Comparison of ENCODE assay signal across 8 mouse cellular contexts in the genomic region with DNA sequence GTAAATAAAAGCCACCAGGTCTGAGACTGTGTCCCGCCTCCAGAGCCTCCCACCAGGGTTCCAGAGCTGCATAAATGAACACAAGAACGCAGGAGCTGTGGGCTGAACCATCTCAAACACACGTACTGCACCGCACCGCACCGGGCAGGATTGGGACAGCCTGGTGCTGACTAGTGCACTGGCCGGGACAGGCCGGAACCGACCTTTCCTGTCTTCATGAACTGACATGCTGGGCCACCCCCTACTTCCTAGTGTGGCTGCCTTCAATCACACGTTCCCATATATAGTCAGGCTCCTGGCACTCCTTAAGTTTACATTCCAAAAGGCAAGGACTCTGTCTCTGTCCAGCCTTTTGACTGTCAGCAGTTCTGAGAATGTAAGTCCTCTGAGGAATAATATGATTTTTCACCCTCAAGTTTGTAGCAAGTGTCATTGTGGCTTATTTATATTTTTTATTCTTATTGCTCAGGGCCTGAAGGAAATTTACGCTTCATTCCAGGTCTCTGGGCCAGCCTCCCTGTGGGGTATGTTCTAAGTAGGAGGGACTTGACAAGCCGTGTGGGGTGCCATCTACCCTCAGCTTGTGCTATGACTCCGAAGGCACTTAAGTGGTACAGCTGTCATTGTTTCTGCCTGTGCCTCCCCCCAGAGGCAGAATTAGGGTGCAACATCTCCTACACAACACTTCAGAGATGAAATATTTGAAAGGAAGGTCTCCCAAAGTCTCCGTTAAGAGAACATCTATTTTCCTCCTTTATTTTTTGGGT. TPM values are rescaled to one million over a fixed set of nuclear protein-coding genes. Genes with fewer than 3 reads are reported as not detected.
DNase-seq lines count a peak whose midpoint lies in the region; ATAC-seq lines count a peak whose summit lies in the region.

No protein-coding gene starts in this region.

- no peak overlapping the region for H3K4me3 ChIP-seq in embryonic facial prominence, embryonic 12.5 days
- no peak overlapping the region for H3K4me3 ChIP-seq in intestine, embryonic 14.5 days (ENCODE audit: low read depth, low read length)
- H3K4me3 ChIP-seq in liver, embryonic 12.5 days: no peak overlapping the region

- H3K27ac ChIP-seq in embryonic facial prominence, embryonic 12.5 days: peak overlapping the region; percentile 97
- H3K27ac ChIP-seq in intestine, embryonic 14.5 days (ENCODE audit: low read depth): peak overlapping the region; percentile 98
- H3K27ac ChIP-seq in liver, embryonic 12.5 days: peak overlapping the region; percentile 99

- WGBS in embryonic facial prominence, embryonic 12.5 days: 63% methylated on average over 14 of the region's 14 CpGs
- WGBS in intestine, embryonic 14.5 days: 33% methylated on average over 14 of the region's 14 CpGs
- WGBS in liver, embryonic 12.5 days (ENCODE audit: insufficient replicate concordance): 43% methylated on average over 14 of the region's 14 CpGs

- H3K27me3 ChIP-seq in embryonic facial prominence, embryonic 12.5 days: no peaks in the 10 kb centered on the region
- no peaks in the 10 kb centered on the region for H3K27me3 ChIP-seq in intestine, embryonic 14.5 days (replicated peaks; ENCODE audit: control insufficient read depth, insufficient read depth, low read length)
- no peaks in the 10 kb centered on the region; the same call in 1 of the 2 replicates for H3K27me3 ChIP-seq in liver, embryonic 12.5 days (replicated peaks)

- DNase-seq in layer of hippocampus, adult 9-11 months: peak; percentile 38
- no peak for DNase-seq in layer of hippocampus, adult 11-12 months (ENCODE audit: low spot score)
- DNase-seq in intestine, embryonic 14.5 days (ENCODE audit: low spot score): peak; percentile 64
- DNase-seq in gastrocnemius, adult 18-20 months (ENCODE audit: low spot score): no peak

- no peaks in the 10 kb centered on the region for H3K9me3 ChIP-seq in embryonic facial prominence, embryonic 12.5 days
- no peaks in the 10 kb centered on the region for H3K9me3 ChIP-seq in intestine, embryonic 14.5 days (ENCODE audit: control insufficient read depth, low read length)
- H3K9me3 ChIP-seq in liver, embryonic 12.5 days (replicated peaks): no peaks in the 10 kb centered on the region

- 0 out of 2 replicates have a peak, but pooled peaks cover 3% of the 10 kb centered on the region for H3K36me3 ChIP-seq in embryonic facial prominence, embryonic 12.5 days
- peaks cover 2% of the 10 kb centered on the region; the same call in 1 of the 2 replicates for H3K36me3 ChIP-seq in intestine, embryonic 14.5 days (ENCODE audit: control insufficient read depth, insufficient read depth, low read length)
- no peaks in the 10 kb centered on the region; the same call in 1 of the 2 replicates for H3K36me3 ChIP-seq in liver, embryonic 12.5 days

- no peak for ATAC-seq in embryonic facial prominence, embryonic 12.5 days (ENCODE audit: insufficient number of reproducible peaks, insufficient read depth, low FRiP score, low TSS enrichment)
- peak; percentile 20; the same call in 1 of the 2 replicates for ATAC-seq in intestine, embryonic 14.5 days (replicated peaks; ENCODE audit: low FRiP score, low TSS enrichment, low read depth)
- ATAC-seq in liver, embryonic 12.5 days: 0 out of 2 replicates have a peak, but pooled peaks have one; percentile 30
- no peak for ATAC-seq in erythroblast, adult 5-6 weeks (replicated peaks; ENCODE audit: low FRiP score, poor library complexity, severe bottlenecking)
- no peak for ATAC-seq in granulocyte monocyte progenitor cell, adult 5-6 weeks (replicated peaks; ENCODE audit: poor library complexity, severe bottlenecking)

- no peak overlapping the region for H3K4me2 ChIP-seq in embryonic facial prominence, embryonic 12.5 days (replicated peaks)
- peak overlapping the region; percentile 17 for H3K4me2 ChIP-seq in intestine, embryonic 14.5 days (ENCODE audit: low read length)
- no peak overlapping the region for H3K4me2 ChIP-seq in liver, embryonic 12.5 days

- H3K9ac ChIP-seq in embryonic facial prominence, embryonic 12.5 days: no peak overlapping the region
- H3K9ac ChIP-seq in intestine, embryonic 14.5 days (ENCODE audit: low read length): no peak overlapping the region
- H3K9ac ChIP-seq in liver, embryonic 12.5 days: no peak overlapping the region

- peaks cover 48% of the 10 kb centered on the region for H3K4me1 ChIP-seq in embryonic facial prominence, embryonic 12.5 days
- H3K4me1 ChIP-seq in intestine, embryonic 14.5 days (replicated peaks; ENCODE audit: control insufficient read depth, insufficient read depth, low read length): peaks cover 48% of the 10 kb centered on the region
- peaks cover 64% of the 10 kb centered on the region for H3K4me1 ChIP-seq in liver, embryonic 12.5 days

RNA-seq across cellular contexts. Expression of gene Tmem204, which starts 1.1 kb away (rescaled TPM):
- polyA plus RNA-seq in embryonic facial prominence, embryonic 12.5 days (2016; fragmentation: Nextera tagmentation; extraction: Ambion mirVana): 13.2 and 15.5 TPM in 2 replicates
- polyA plus RNA-seq in intestine, embryonic 14.5 days (2014; fragmentation: Nextera tagmentation; extraction: Ambion mirVana): 23.5 and 24.2 TPM in 2 replicates
- 6.1 and 7.2 TPM in 2 replicates for polyA plus RNA-seq in liver, embryonic 12.5 days (2016; fragmentation: Nextera tagmentation; extraction: Ambion mirVana)
- not detected in 2 replicates for total RNA-seq in erythroblast, adult 5-6 weeks (2015; ENCODE audit: low replicate concordance)
- total RNA-seq in erythroblast, adult 5-6 weeks (2017; ENCODE audit: low replicate concordance): not detected in 2 replicates
- 10 to 100 TPM; 10.8 to 18.8 TPM for total RNA-seq in gastrocnemius, adult 18-20 months (2021)
- not detected in 2 replicates for total RNA-seq in granulocyte monocyte progenitor cell, adult 5-6 weeks (2014; fragmentation: Nextera tagmentation)
- total RNA-seq in granulocyte monocyte progenitor cell, adult 5-6 weeks (2017): not detected in 2 replicates

RNA-seq across cellular contexts. Expression of gene Telo2, which starts 33.5 kb away (rescaled TPM):
- polyA plus RNA-seq in embryonic facial prominence, embryonic 12.5 days (2016; fragmentation: Nextera tagmentation; extraction: Ambion mirVana): 49.1 and 51.0 TPM in 2 replicates
- polyA plus RNA-seq in intestine, embryonic 14.5 days (2014; fragmentation: Nextera tagmentation; extraction: Ambion mirVana): 36.7 and 42.3 TPM in 2 replicates
- polyA plus RNA-seq in liver, embryonic 12.5 days (2016; fragmentation: Nextera tagmentation; extraction: Ambion mirVana): 25.6 and 28.6 TPM in 2 replicates
- total RNA-seq in erythroblast, adult 5-6 weeks (2015; ENCODE audit: low replicate concordance): 3.5 and 5.9 TPM in 2 replicates
- total RNA-seq in erythroblast, adult 5-6 weeks (2017; ENCODE audit: low replicate concordance): 6.3 and 11.6 TPM in 2 replicates
- 1 to 10 TPM; 4.0 to 6.0 TPM for total RNA-seq in gastrocnemius, adult 18-20 months (2021)
- 49.8 and 55.9 TPM in 2 replicates for total RNA-seq in granulocyte monocyte progenitor cell, adult 5-6 weeks (2014; fragmentation: Nextera tagmentation)
- total RNA-seq in granulocyte monocyte progenitor cell, adult 5-6 weeks (2017): 21.8 and 37.3 TPM in 2 replicates

RNA-seq across cellular contexts. Expression of gene Ptx4, which starts 38.3 kb away (rescaled TPM):
- polyA plus RNA-seq in embryonic facial prominence, embryonic 12.5 days (2016; fragmentation: Nextera tagmentation; extraction: Ambion mirVana): 0.48 and 0.88 TPM in 2 replicates
- polyA plus RNA-seq in intestine, embryonic 14.5 days (2014; fragmentation: Nextera tagmentation; extraction: Ambion mirVana): not detected in 2 replicates
- polyA plus RNA-seq in liver, embryonic 12.5 days (2016; fragmentation: Nextera tagmentation; extraction: Ambion mirVana): not detected in 2 replicates
- not detected in 2 replicates for total RNA-seq in erythroblast, adult 5-6 weeks (2015; ENCODE audit: low replicate concordance)
- total RNA-seq in erythroblast, adult 5-6 weeks (2017; ENCODE audit: low replicate concordance): not detected in 2 replicates
- 1 to 10 TPM; 1.1 to 1.5 TPM for total RNA-seq in gastrocnemius, adult 18-20 months (2021)
- not detected in 2 replicates for total RNA-seq in granulocyte monocyte progenitor cell, adult 5-6 weeks (2014; fragmentation: Nextera tagmentation)
- not detected in 2 replicates for total RNA-seq in granulocyte monocyte progenitor cell, adult 5-6 weeks (2017)

RNA-seq across cellular contexts. Expression of gene Clcn7, which starts 50.9 kb away (rescaled TPM):
- 27.1 and 27.4 TPM in 2 replicates for polyA plus RNA-seq in embryonic facial prominence, embryonic 12.5 days (2016; fragmentation: Nextera tagmentation; extraction: Ambion mirVana)
- 20.0 and 22.0 TPM in 2 replicates for polyA plus RNA-seq in intestine, embryonic 14.5 days (2014; fragmentation: Nextera tagmentation; extraction: Ambion mirVana)
- polyA plus RNA-seq in liver, embryonic 12.5 days (2016; fragmentation: Nextera tagmentation; extraction: Ambion mirVana): 13.7 and 14.8 TPM in 2 replicates
- 3.7 and 8.6 TPM in 2 replicates for total RNA-seq in erythroblast, adult 5-6 weeks (2015; ENCODE audit: low replicate concordance)
- total RNA-seq in erythroblast, adult 5-6 weeks (2017; ENCODE audit: low replicate concordance): 6.0 and 9.1 TPM in 2 replicates
- 10 to 100 TPM; 15.0 to 16.0 TPM for total RNA-seq in gastrocnemius, adult 18-20 months (2021)
- total RNA-seq in granulocyte monocyte progenitor cell, adult 5-6 weeks (2014; fragmentation: Nextera tagmentation): 12.1 and 18.9 TPM in 2 replicates
- total RNA-seq in granulocyte monocyte progenitor cell, adult 5-6 weeks (2017): 11.3 and 12.6 TPM in 2 replicates

Comparison
In these comparisons a context has a peak if more than half of its experiments do, and no peak if none do; other contexts are left out.
1. DNase-seq: peak in layer of hippocampus, adult 9-11 months (single experiment) and intestine, embryonic 14.5 days (single experiment); none in layer of hippocampus, adult 11-12 months (single experiment) and gastrocnemius, adult 18-20 months (single experiment).
2. ATAC-seq: peak in intestine, embryonic 14.5 days (single experiment) and liver, embryonic 12.5 days (single experiment); none in embryonic facial prominence, embryonic 12.5 days (single experiment), erythroblast, adult 5-6 weeks (single experiment) and granulocyte monocyte progenitor cell, adult 5-6 weeks (single experiment).
3. RNA of gene Tmem204, which starts 1.1 kb away (total RNA-seq): 10.8 to 18.8 TPM in gastrocnemius, adult 18-20 months; not detected in erythroblast, adult 5-6 weeks and not detected in granulocyte monocyte progenitor cell, adult 5-6 weeks; every median in the first group is over 10 times any median in the second.
4. Peak in every context shown above with its lines, with median percentiles within 50 percentile points of each other: H3K27ac ChIP-seq.